Mouse (Mus musculus): ENCODE measurements around the gene Prpf38b.

Prpf38b gene

GRCm38 (mm10) chr3:108860786-108861185 lies 50.7 kb downstream of the Prpf38b start:
- DNase-seq (ENCODE audit: low spot score), result no peak

GRCm38 (mm10) chr3:108858231-108858770 lies 53.2 kb downstream of the Prpf38b start:
- peak; percentile 88 for DNase-seq (ENCODE audit: low spot score)

- DNase-seq (ENCODE audit: low spot score), result no peak
Measured at GRCm38 (mm10) chr3:108857714-108858113, 53.8 kb downstream of the Prpf38b start.

GRCm38 (mm10) chr3:108857124-108857470 lies 54.4 kb downstream of the Prpf38b start:
- DNase-seq (ENCODE audit: low spot score), result no peak

- peak; percentile 68 for DNase-seq (ENCODE audit: low spot score)
Measured at GRCm38 (mm10) chr3:108856386-108857123, 55.0 kb downstream of the Prpf38b start.

GRCm38 (mm10) chr3:108855864-108856263 lies 55.7 kb downstream of the Prpf38b start:
- peak; percentile 54 for DNase-seq (ENCODE audit: low spot score)

- peak; percentile 62 for DNase-seq (ENCODE audit: low spot score)
Measured at GRCm38 (mm10) chr3:108855371-108855770, 56.2 kb downstream of the Prpf38b start.

GRCm38 (mm10) chr3:108853266-108853665 lies 58.3 kb downstream of the Prpf38b start:
- no peak for DNase-seq (ENCODE audit: low spot score)

Measured in lung, postnatal 25 days (tissue).